Mouse (Mus musculus) G1E (cell line): ENCODE measurements around the gene Pcnx4. TPM values are rescaled to one million over a fixed set of nuclear protein-coding genes. Genes with fewer than 3 reads are reported as not detected.
"Not testable (repeated sequence)": the region's sequence is repeated elsewhere in the genome, so short reads cannot be mapped to it uniquely, and the experiment has no call there.

ENCODE experiments used
- ATAC-seq: 2 replicates; pipeline ENCODE4 v1.8.0; 2016; ENCODE audit warnings: mild to moderate bottlenecking; ENCODE audit not compliant: insufficient number of reproducible peaks, poor library complexity, low FRiP score, severe bottlenecking; ENCODE audit errors: extremely low read depth
- DNase-seq: peaks from one replicate; pipeline ENCODE4 v3.0.0; 2012; ENCODE audit warnings: low spot score
- H3K27me3 ChIP-seq: 2 replicates; pipeline ENCODE4 v1.6.1; 2012; ENCODE audit warnings: mild to moderate bottlenecking, low read length, inconsistent platforms; ENCODE audit not compliant: insufficient read depth
- H3K36me3 ChIP-seq: replicated peaks from 2 replicates; pipeline ENCODE3; 2012; ENCODE audit warnings: mild to moderate bottlenecking, inconsistent platforms
- H3K4me1 ChIP-seq: 2 replicates; pipeline ENCODE4 v1.6.1; 2012; ENCODE audit warnings: low read depth, low read length, inconsistent platforms, mixed read lengths; ENCODE audit not compliant: insufficient read depth
- H3K4me3 ChIP-seq: 2 replicates; pipeline ENCODE4 v1.5.1; 2012; ENCODE audit warnings: low read depth, mild to moderate bottlenecking, inconsistent platforms, low read length, moderate library complexity, mixed read lengths
- H3K9me3 ChIP-seq: replicated peaks from 2 replicates; pipeline ENCODE4 v1.6.1; 2012; ENCODE audit warnings: inconsistent platforms
- CTCF ChIP-seq: IDR thresholded peaks from 2 replicates; pipeline ENCODE4 v1.5.1; 2012; ENCODE audit warnings: low read depth, low read length, inconsistent platforms, mixed read lengths
- GATA1 ChIP-seq: IDR thresholded peaks from 2 replicates; pipeline ENCODE4 v1.6.1; 2012; ENCODE audit warnings: borderline replicate concordance, low read length, inconsistent platforms, mixed read lengths
- GATA2 ChIP-seq: IDR thresholded peaks from 2 replicates; pipeline ENCODE4 v1.6.1; 2012; ENCODE audit warnings: low read depth, low read length, inconsistent platforms, borderline replicate concordance
- POLR2AphosphoS5 ChIP-seq: IDR thresholded peaks from 2 replicates; pipeline ENCODE4 v1.6.1; 2012; ENCODE audit warnings: low read depth, low read length, inconsistent platforms; ENCODE audit not compliant: insufficient replicate concordance
- TAL1 ChIP-seq: conservative IDR thresholded peaks from 2 replicates; pipeline ENCODE4 v1.6.1; 2012; ENCODE audit warnings: low read depth, low read length, inconsistent platforms, mixed read lengths
- polyA plus RNA-seq: library from polyadenylated mRNA; stranded (reverse); fragments of >175 nt; gene quantifications from 2 replicates; pipeline ENCODE4 v1.2.3, GENCODE M21; 2012
- total RNA-seq, 2 experiments: library from RNA; stranded (forward) in 1 of 2; stranded (reverse) in 1 of 2; fragments of 200-1000 nt in 1 of 2; fragments of >200 nt in 1 of 2; fragmentation: Nextera tagmentation in 1 of 2; gene quantifications; 2 replicates each; pipeline ENCODE4 v1.2.3; 2014 to 2017

Pcnx4 gene
- total and polyA plus RNA-seq, 3 experiments: 2.1 to 12.9 (median 5.6) TPM

- DNase-seq: no peak
- Histone ChIP-seq H3K9me3 (0 out of 2 replicates have a peak, but pooled peaks cover 3% of the 10 kb centered on the region), H3K36me3 (no peaks in the 10 kb centered on the region), H3K4me3 (no peak overlapping the region), H3K4me1 (peaks cover 10% of the 10 kb centered on the region), H3K27me3 (no peaks in the 10 kb centered on the region; the same call in 1 of the 2 replicates)
- no peak for TF ChIP-seq POLR2AphosphoS5
- no peak for TF ChIP-seq GATA1
- no peak for TF ChIP-seq TAL1
- no peak for TF ChIP-seq CTCF
- no peak for TF ChIP-seq GATA2
- no peak for ATAC-seq
Measured at GRCm38 (mm10) chr12:72585339-72585738, 49.2 kb downstream of the Pcnx4 start.

GRCm38 (mm10) chr12:72592991-72593390 is 56.8 kb downstream of the Pcnx4 start:
- no peaks in the 10 kb centered on the region for H3K36me3 ChIP-seq
- DNase-seq (no peak), ATAC-seq (no peak)
- no peak overlapping the region for H3K4me3 ChIP-seq
- H3K27me3 ChIP-seq: no peaks in the 10 kb centered on the region
- no peak for TF ChIP-seq GATA1
- TF ChIP-seq TAL1: no peak
- TF ChIP-seq POLR2AphosphoS5: no peak
- TF ChIP-seq GATA2: no peak
- peaks cover 2% of the 10 kb centered on the region; the same call in 1 of the 2 replicates for H3K4me1 ChIP-seq
- no peaks in the 10 kb centered on the region for H3K9me3 ChIP-seq

GRCm38 (mm10) chr12:72594001-72594400 is 57.8 kb downstream of the Pcnx4 start:
- Histone ChIP-seq H3K9me3 (peaks cover 4% of the 10 kb centered on the region), H3K4me3 (no peak overlapping the region), H3K4me1 (peaks cover 2% of the 10 kb centered on the region; the same call in 1 of the 2 replicates), H3K27me3 (no peaks in the 10 kb centered on the region), H3K36me3 (no peaks in the 10 kb centered on the region)
- DNase-seq (no peak), ATAC-seq (no peak)
- TF ChIP-seq TAL1 (no peak), GATA1 (no peak), POLR2AphosphoS5 (no peak), GATA2 (no peak), CTCF (no peak)

DNA sequence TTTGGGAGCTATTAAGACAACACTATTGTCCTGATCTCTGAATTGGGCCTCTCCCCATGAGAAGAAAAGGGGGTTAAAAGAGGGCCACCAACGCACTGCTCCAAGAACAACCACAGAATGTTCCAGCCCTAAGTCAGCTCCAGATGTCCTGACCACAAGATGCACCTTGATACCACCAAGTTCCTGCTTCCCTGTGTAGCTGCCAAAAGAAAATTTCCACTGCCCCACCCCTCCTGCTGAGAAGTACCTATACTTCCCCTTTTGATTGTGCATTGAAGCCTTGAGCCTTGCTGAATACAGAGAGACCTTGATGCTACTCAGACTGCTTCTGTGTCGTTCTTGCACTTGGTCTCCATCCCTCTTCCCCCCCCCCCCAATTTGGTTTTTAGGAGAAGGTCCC is 62.5 kb downstream of the Pcnx4 start:
- not testable (repeated sequence) for H3K27me3 ChIP-seq, H3K4me1 ChIP-seq, H3K9me3 ChIP-seq, DNase-seq, H3K36me3 ChIP-seq, ATAC-seq, H3K4me3 ChIP-seq

DNA sequence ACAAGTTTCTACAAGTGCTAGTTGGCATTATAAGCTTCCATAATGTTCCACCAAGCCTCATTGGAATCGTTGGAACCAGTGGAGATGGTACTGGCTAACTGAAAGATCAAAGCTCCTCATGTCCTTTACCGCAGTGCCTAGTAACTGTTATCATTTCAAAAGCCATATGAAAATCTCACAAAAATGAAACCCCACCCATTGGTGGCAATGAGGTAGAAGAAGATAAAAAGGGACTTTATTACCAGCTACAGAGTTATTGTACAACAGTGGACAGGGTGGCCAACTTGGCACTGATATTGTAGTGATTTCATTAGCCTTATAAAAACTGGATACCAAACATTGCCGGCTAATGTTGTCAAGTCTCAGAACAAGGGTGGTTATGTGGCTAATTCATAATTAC is 75.9 kb downstream of the Pcnx4 start:
- DNase-seq (no peak), ATAC-seq (no peak)
- no peak for TF ChIP-seq POLR2AphosphoS5
- TF ChIP-seq CTCF: no peak
- TF ChIP-seq GATA1: no peak
- no peak for TF ChIP-seq GATA2
- no peak for TF ChIP-seq TAL1
- H3K27me3 ChIP-seq: no peaks in the 10 kb centered on the region; the same call in 1 of the 2 replicates
- no peaks in the 10 kb centered on the region for H3K36me3 ChIP-seq
- no peak overlapping the region for H3K4me3 ChIP-seq
- H3K4me1 ChIP-seq: no peaks in the 10 kb centered on the region
- peaks cover 7% of the 10 kb centered on the region for H3K9me3 ChIP-seq

- TF ChIP-seq GATA2: no peak
- TF ChIP-seq POLR2AphosphoS5: no peak
- no peak for TF ChIP-seq TAL1
- TF ChIP-seq CTCF: no peak
- no peak for TF ChIP-seq GATA1
- Histone ChIP-seq H3K36me3 (no peaks in the 10 kb centered on the region), H3K4me1 (peaks cover 7% of the 10 kb centered on the region), H3K27me3 (peaks cover 13% of the 10 kb centered on the region), H3K4me3 (no peak overlapping the region), H3K9me3 (no peaks in the 10 kb centered on the region)
- ATAC-seq: no peak
- no peak for DNase-seq
Measured at GRCm38 (mm10) chr12:72620856-72621255, 84.7 kb downstream of the Pcnx4 start.

DNA sequence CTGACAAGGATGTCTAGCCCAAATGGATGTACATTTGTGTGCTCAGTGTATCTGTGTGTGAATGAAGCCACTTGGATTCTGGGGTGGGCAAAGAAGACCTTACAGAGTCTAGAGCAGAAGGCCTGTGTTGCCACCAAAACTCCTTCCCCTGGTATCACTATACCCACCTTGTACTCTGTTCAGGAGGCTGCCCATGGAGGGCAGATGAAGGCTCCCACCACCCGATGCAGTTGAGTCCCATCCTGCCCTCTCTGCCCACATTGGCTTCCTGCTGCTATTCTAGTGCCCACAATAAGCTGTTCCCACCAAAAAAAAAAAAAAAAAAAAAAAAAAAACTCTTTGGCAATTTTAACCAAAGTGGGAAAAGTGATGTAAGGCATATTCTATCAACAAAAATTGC is 85.3 kb downstream of the Pcnx4 start:
- no peak overlapping the region for H3K4me3 ChIP-seq
- H3K27me3 ChIP-seq: peaks cover 13% of the 10 kb centered on the region
- TF ChIP-seq CTCF: no peak
- no peak for TF ChIP-seq POLR2AphosphoS5
- ATAC-seq (no peak), DNase-seq (no peak)
- H3K36me3 ChIP-seq: no peaks in the 10 kb centered on the region
- peaks cover 7% of the 10 kb centered on the region for H3K4me1 ChIP-seq
- no peaks in the 10 kb centered on the region for H3K9me3 ChIP-seq
